Mouse (Mus musculus) midbrain, postnatal 0 days (tissue): Measurements from ENCODE around the gene Gm20388. TPM values are rescaled to one million over a fixed set of nuclear protein-coding genes. Genes with fewer than 3 reads are reported as not detected.
A peak's percentile ranks its signal among the peaks of the same experiment; 100 is the strongest.

Experiments used
- ATAC-seq: fragments of 200-750 bp; cut with Nextera tagmentation; 2 replicates; pipeline ENCODE4 v1.8.0; 2017; ENCODE audit warnings: moderate number of reproducible peaks, mild to moderate bottlenecking, moderate TSS enrichment, moderate library complexity; ENCODE audit not compliant: low FRiP score
- DNase-seq: peaks from one replicate; pipeline ENCODE4 v3.0.0-alpha.2; 2015; ENCODE audit warnings: low spot score
- H3K27ac ChIP-seq: fragments of 300-500 bp; sonication (generic); 2 replicates; pipeline ENCODE4 v1.5.1; 2014; ENCODE audit warnings: low read depth, mild to moderate bottlenecking, low read length, mixed read lengths
- H3K27me3 ChIP-seq: fragments of 300-500 bp; sonication (generic); 2 replicates; pipeline ENCODE4 v1.6.1; 2014; ENCODE audit warnings: low read length, control low read depth, mixed read lengths; ENCODE audit not compliant: insufficient read depth
- H3K36me3 ChIP-seq: fragments of 300-500 bp; sonication (generic); 2 replicates; pipeline ENCODE4 v1.6.1; 2014; ENCODE audit warnings: low read length, control low read depth, mixed read lengths; ENCODE audit not compliant: insufficient read depth
- H3K4me1 ChIP-seq: fragments of 300-500 bp; sonication (generic); 2 replicates; pipeline ENCODE4 v1.6.1; 2014; ENCODE audit warnings: mild to moderate bottlenecking, control low read depth, antibody characterized with exemption, low read length, mixed read lengths; ENCODE audit not compliant: insufficient read depth
- H3K4me2 ChIP-seq: fragments of 300-500 bp; sonication (generic); 2 replicates; pipeline ENCODE4 v1.6.1; 2014; ENCODE audit warnings: low read depth, mild to moderate bottlenecking, low read length, mixed read lengths; ENCODE audit not compliant: poor library complexity, severe bottlenecking
- H3K4me3 ChIP-seq: fragments of 300-500 bp; sonication (generic); 2 replicates; pipeline ENCODE4 v1.5.1; 2014; ENCODE audit warnings: low read depth, mild to moderate bottlenecking, low read length, moderate library complexity
- H3K9ac ChIP-seq: fragments of 300-500 bp; sonication (generic); replicated peaks from 2 replicates; pipeline ENCODE4 v1.6.1; 2014; ENCODE audit warnings: mild to moderate bottlenecking, low read length, moderate library complexity, mixed read lengths; ENCODE audit not compliant: poor library complexity, severe bottlenecking
- H3K9me3 ChIP-seq: fragments of 300-500 bp; sonication (generic); 2 replicates; pipeline ENCODE4 v1.6.1; 2016; ENCODE audit warnings: low read length, control low read depth
- CTCF ChIP-seq: IDR thresholded peaks from 2 replicates; pipeline ENCODE4 v1.5.1; 2016; ENCODE audit warnings: antibody characterized with exemption, mild to moderate bottlenecking
- WGBS: fragments of 180-500 bp; shearing (Covaris S2); extraction: QIAGEN DNeasy Blood & Tissue Kit; methylation state at CpG from one replicate; pipeline ENCODE4 v1.1.7; 2014; 5-methylcytosine and 5-hydroxymethylcytosine counted together
- polyA plus RNA-seq: library from polyadenylated mRNA; unstranded; fragments of >200 nt; fragmentation: Nextera tagmentation; extraction: Ambion mirVana; gene quantifications from 2 replicates; pipeline ENCODE4 v1.2.1, GENCODE M21; 2015
- total RNA-seq: library from RNA; depleted of rRNA; stranded (reverse); fragments of >200 nt; gene quantifications from 2 replicates; pipeline ENCODE4 v1.2.3, GENCODE M21; 2014

Gene Gm20388
- total and polyA plus RNA-seq, 2 experiments from 2014 or later, result 74.2 TPM; not detected in 1

DNA sequence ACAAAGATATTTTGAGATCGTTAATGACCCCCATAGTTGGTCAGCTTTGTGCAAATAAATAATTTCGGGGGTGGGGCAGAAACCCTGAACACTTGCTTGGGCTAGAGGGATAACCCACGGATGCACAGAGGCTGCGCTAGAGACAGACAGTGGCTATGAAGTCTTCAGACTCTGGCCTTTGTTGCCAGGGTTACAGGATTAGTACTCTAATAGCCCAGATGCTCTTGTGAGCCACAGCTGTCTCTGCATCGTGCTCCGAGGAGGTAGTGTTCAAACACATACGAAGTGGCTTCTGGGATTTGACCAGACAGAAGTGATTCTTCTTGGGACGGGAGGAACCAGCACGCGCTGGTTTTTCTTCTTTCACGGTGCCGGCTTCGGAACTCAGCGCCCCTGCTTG, 820.9 kb downstream of the Gm20388 start:
- DNase-seq, result peak; percentile 49
- WGBS, result 20% methylated on average over 14 of the region's 14 CpGs
- Histone ChIP-seq H3K9ac (no peak overlapping the region), H3K4me1 (no peaks in the 10 kb centered on the region; the same call in 1 of the 2 replicates), H3K4me2 (peak overlapping the region; percentile 12; the same call in 1 of the 2 replicates), H3K4me3 (no peak overlapping the region), H3K27me3 (peaks cover 17% of the 10 kb centered on the region), H3K36me3 (no peaks in the 10 kb centered on the region), H3K27ac (no peak overlapping the region), H3K9me3 (no peaks in the 10 kb centered on the region)
- no peak for TF ChIP-seq CTCF
- ATAC-seq, result 0 out of 2 replicates have a peak, but pooled peaks have one; percentile 48

- Histone ChIP-seq H3K9ac (no peak overlapping the region), H3K4me2 (peak overlapping the region; percentile 12; the same call in 1 of the 2 replicates), H3K4me3 (no peak overlapping the region), H3K27ac (no peak overlapping the region), H3K36me3 (no peaks in the 10 kb centered on the region), H3K27me3 (peaks cover 17% of the 10 kb centered on the region), H3K4me1 (no peaks in the 10 kb centered on the region; the same call in 1 of the 2 replicates), H3K9me3 (no peaks in the 10 kb centered on the region)
- no peak for DNase-seq
- no peak for TF ChIP-seq CTCF
- ATAC-seq, result no peak
- 54% methylated on average over 5 of the region's 6 CpGs for WGBS
Observed at GRCm38 (mm10) chr8:120732068-120732467, 821.4 kb downstream of the Gm20388 start.

DNA sequence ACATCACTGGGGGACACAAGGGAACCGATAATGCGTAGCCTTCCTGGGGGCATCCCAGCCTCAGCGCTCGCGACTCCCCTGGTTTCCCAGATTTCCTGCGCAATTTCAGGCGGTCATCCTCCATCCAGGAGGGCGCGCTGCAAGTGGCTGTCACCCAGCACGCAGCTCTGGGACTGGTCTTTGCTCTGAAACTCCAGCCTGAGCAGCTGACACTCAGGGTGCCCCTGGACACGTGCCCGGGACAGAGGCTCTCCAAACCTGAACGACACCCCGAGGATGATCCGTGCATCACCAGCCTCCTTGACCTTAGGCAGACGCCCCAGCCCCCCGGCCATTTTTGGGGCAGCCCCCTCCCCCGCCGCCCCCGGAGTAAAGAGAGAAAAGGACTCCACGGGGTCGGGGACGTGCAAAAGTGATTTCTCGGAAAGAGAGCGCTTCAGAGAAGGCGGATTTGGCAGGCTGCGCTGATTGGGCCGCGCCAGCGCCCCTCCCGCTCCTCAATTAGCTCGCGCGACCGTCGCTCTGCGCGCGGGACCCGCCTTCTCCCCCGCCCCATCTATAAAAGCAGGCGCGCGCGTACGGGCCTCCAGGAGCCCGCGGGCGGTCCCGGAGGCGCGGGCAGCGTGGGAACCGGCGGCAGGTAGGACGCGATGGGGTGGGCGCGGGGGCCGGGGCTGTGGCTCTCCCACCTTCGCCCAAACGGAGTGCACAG, 825.3 kb downstream of the Gm20388 start, which contains the start of gene Irf8:
TSS of gene Irf8 (plus strand) at position 589 of the 712 bp plus-strand sequence.
- peaks cover 14% of the 10 kb centered on the region for H3K27me3 ChIP-seq
- under 1% methylated on average over 36 of the region's 62 CpGs for WGBS
- peak; percentile 41 for TF ChIP-seq CTCF
- peak; percentile 89 for DNase-seq
- no peaks in the 10 kb centered on the region; the same call in 1 of the 2 replicates for H3K4me1 ChIP-seq
- H3K36me3 ChIP-seq, result no peaks in the 10 kb centered on the region
- ATAC-seq, result peak; percentile 82
- peak within 1 kb of the TSS; percentile 48 for H3K4me3 ChIP-seq
- H3K9me3 ChIP-seq, result no peaks in the 10 kb centered on the region
- H3K27ac ChIP-seq, result no peak within 1 kb of the TSS
- H3K4me2 ChIP-seq, result peak within 1 kb of the TSS; percentile 96
- H3K9ac ChIP-seq, result peak within 1 kb of the TSS; percentile 30

GRCm38 (mm10) chr8:120736486-120736885, 825.8 kb downstream of the Gm20388 start:
- Histone ChIP-seq H3K4me1 (no peaks in the 10 kb centered on the region; the same call in 1 of the 2 replicates), H3K27ac (no peak overlapping the region), H3K9me3 (no peaks in the 10 kb centered on the region), H3K27me3 (peaks cover 14% of the 10 kb centered on the region), H3K36me3 (no peaks in the 10 kb centered on the region), H3K4me3 (peak overlapping the region; percentile 48), H3K9ac (0 out of 2 replicates have a peak overlapping the region, but pooled peaks have one; percentile 30), H3K4me2 (peak overlapping the region; percentile 96)
- DNase-seq (peak; percentile 40), ATAC-seq (0 out of 2 replicates have a peak, but pooled peaks have one; percentile 39)
- TF ChIP-seq CTCF, result no peak
- WGBS, result 2% methylated on average over 11 of the region's 11 CpGs

DNA sequence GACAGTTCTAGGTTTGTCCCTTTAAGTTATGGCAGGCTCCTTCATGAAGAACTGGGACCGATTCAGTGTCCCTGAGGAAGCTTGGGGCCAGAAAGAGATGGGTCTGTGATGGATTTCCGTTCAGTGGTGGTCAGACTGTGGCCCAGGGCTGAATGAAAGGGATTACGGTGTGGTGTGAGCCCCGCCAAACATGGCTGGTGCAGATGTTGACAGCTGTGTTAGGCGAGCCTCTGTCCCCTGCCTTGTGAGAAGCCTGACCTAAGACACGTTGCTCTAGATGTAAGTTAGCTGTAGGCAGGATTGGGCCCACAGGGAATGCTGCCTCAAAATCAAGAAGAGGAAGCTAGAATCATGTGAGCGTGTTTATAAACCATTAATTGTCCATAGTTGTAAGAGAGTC, 826.5 kb downstream of the Gm20388 start:
- no peak for TF ChIP-seq CTCF
- DNase-seq (no peak), ATAC-seq (no peak)
- H3K9ac ChIP-seq, result no peak overlapping the region
- peaks cover 14% of the 10 kb centered on the region for H3K27me3 ChIP-seq
- H3K36me3 ChIP-seq, result no peaks in the 10 kb centered on the region
- H3K4me3 ChIP-seq, result no peak overlapping the region
- H3K27ac ChIP-seq, result no peak overlapping the region
- H3K4me1 ChIP-seq, result no peaks in the 10 kb centered on the region; the same call in 1 of the 2 replicates
- WGBS, result 61% methylated on average over 7 of the region's 7 CpGs
- peak overlapping the region; percentile 96; the same call in 1 of the 2 replicates for H3K4me2 ChIP-seq
- H3K9me3 ChIP-seq, result no peaks in the 10 kb centered on the region

DNA sequence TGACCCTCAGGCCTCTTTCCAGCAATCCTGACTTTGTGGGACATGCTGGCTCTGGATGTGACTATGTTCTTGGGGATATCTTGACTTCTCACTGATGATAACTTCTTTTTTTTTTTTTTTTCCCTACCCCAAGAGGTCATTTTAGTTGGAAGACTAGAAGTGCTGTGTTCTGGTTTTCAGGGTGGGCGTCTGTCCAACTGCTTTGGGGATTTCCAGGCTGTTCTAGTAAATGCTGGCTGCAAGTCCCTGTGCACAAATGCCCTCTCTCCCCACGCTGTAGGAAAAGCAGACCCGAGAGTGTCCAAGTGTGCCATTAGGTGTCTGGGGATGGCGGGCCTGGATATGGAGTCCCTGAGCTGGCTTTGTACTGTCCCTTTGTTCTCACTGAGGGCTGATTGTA, 828.1 kb downstream of the Gm20388 start:
- Histone ChIP-seq H3K36me3 (no peaks in the 10 kb centered on the region), H3K27ac (no peak overlapping the region), H3K27me3 (peaks cover 13% of the 10 kb centered on the region), H3K9ac (no peak overlapping the region), H3K4me1 (no peaks in the 10 kb centered on the region; the same call in 1 of the 2 replicates), H3K9me3 (no peaks in the 10 kb centered on the region), H3K4me2 (no peak overlapping the region), H3K4me3 (no peak overlapping the region)
- DNase-seq (no peak), ATAC-seq (no peak)
- TF ChIP-seq CTCF, result no peak
- WGBS, result 80% methylated on average over 4 of the region's 4 CpGs
